In the genomic region with DNA sequence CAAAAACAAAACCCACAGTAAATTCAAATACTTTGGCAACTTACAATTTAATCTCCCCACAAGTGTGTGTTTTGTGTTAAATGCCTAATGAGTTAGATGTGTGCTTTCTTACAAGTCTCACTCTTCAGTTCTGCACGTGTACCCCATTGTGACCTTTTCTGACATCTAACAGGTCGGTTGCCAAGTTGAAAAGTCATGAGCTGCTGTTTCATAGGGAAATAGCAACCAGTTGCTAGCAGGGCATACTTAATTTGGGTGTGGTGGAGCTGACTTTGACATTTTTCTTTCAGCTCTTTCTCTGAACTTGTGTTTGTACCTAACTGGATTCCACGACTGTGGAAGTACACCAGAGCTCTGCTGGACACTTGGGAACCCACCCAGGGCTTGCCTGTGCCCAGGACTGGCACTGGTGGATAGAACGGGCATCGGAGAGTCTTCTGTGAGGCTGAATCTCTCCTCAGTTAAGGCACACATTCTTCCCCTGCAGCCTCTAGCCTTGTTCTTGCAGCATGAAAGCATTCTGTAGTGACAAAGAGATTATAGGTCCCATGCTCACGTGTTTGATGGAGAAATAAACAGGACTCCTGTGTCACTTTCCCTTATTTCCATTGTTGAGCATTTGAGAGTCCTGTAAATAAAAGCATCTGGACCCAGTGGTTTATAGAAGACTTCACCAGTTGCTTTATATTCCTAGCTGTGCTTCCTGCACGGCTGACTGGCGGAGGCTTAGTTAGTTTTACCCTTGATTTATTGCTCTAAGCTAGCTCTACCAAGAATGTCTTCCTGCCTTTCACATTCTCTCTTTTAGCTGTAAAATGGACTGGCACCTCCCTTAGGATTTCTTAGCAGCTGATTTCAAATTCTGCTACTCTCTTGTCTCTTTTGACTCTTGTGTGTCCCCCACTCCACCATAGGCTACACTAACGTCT, we compare ENCODE assay signal across 11 mouse cellular contexts.
DNase-seq lines count a peak whose midpoint lies in the region; ATAC-seq lines count a peak whose summit lies in the region.
"Had no signal": no experiment of that assay in that cellular context is flagged by ENCODE, and none has a peak within 500 bp of the region (broad histone marks: within the 10 kb centered on the region; RNA-seq: fewer than 3 reads in every experiment).

No protein-coding gene starts in this region.

- H3K27ac ChIP-seq in kidney, embryonic 15.5 days = peak overlapping the region; percentile 76
- peak overlapping the region; percentile 74 for H3K27ac ChIP-seq in limb, embryonic 10.5 days
- H3K27ac ChIP-seq: forebrain, embryonic 15.5 days; macrophage had no signal

- H3K4me3 ChIP-seq in kidney, embryonic 15.5 days (replicated peaks) = no peak overlapping the region
- H3K4me3 ChIP-seq in limb, embryonic 10.5 days = no peak overlapping the region
- H3K4me3 ChIP-seq: forebrain, embryonic 15.5 days had no signal

- ATAC-seq in kidney, embryonic 15.5 days (replicated peaks; ENCODE audit: low FRiP score) = peak; percentile 76; the same call in 1 of the 2 replicates
- ATAC-seq: forebrain, embryonic 15.5 days had no signal

- DNase-seq in kidney, adult 8-10 months = no peak
- DNase-seq in A20 (ENCODE audit: low read depth, low spot score) = peak; percentile 38
- peak; percentile 3 for DNase-seq in R1 (ENCODE audit: low read depth, low spot score)
- DNase-seq in limb, embryonic 10.5 days (ENCODE audit: low spot score) = no peak
- no peak for DNase-seq in urinary bladder, postnatal 25 days (ENCODE audit: low spot score)
- DNase-seq in adrenal gland, postnatal 25 days = no peak
- DNase-seq: embryo, embryonic 11 days; layer of hippocampus, postnatal 36 days had no signal

- H3K9ac ChIP-seq in kidney, embryonic 15.5 days = no peak overlapping the region
- H3K9ac ChIP-seq: forebrain, embryonic 15.5 days had no signal

- peaks cover 18% of the 10 kb centered on the region for H3K36me3 ChIP-seq in kidney, embryonic 15.5 days
- H3K36me3 ChIP-seq in limb, embryonic 10.5 days = peaks cover 36% of the 10 kb centered on the region

- 41% methylated on average over 9 of the region's 9 CpGs for WGBS in kidney, embryonic 15.5 days
- 52% methylated on average over 9 of the region's 9 CpGs for WGBS in limb, embryonic 10.5 days

- H3K4me1 ChIP-seq in kidney, embryonic 15.5 days = peaks cover 20% of the 10 kb centered on the region
- H3K4me1 ChIP-seq in limb, embryonic 10.5 days = peaks cover 47% of the 10 kb centered on the region

- H3K9me3 ChIP-seq in kidney, embryonic 15.5 days (replicated peaks) = no peaks in the 10 kb centered on the region
- no peaks in the 10 kb centered on the region for H3K9me3 ChIP-seq in limb, embryonic 10.5 days (replicated peaks)
- H3K9me3 ChIP-seq: forebrain, embryonic 15.5 days had no signal

- H3K4me2 ChIP-seq in kidney, embryonic 15.5 days = no peak overlapping the region
- H3K4me2 ChIP-seq: forebrain, embryonic 15.5 days had no signal

- H3K27me3 ChIP-seq in kidney, embryonic 15.5 days = no peaks in the 10 kb centered on the region
- no peaks in the 10 kb centered on the region for H3K27me3 ChIP-seq in limb, embryonic 10.5 days (ENCODE audit: low read depth, poor library complexity, severe bottlenecking)
- H3K27me3 ChIP-seq: forebrain, embryonic 15.5 days had no signal

Comparison
In these comparisons a context has a peak if more than half of its experiments do, and no peak if none do; other contexts are left out.
1. DNase-seq: peak in A20 (single experiment) and R1 (single experiment); none in kidney, adult 8-10 months (0 of 2), limb, embryonic 10.5 days (single experiment), urinary bladder, postnatal 25 days (single experiment) and adrenal gland, postnatal 25 days (single experiment).